Mouse (Mus musculus) embryonic fibroblast, embryonic 13.5 days (primary cell): Measurements from ENCODE around the gene Ephb4. TPM values are rescaled to one million over a fixed set of nuclear protein-coding genes. Genes with fewer than 3 reads are reported as not detected.

Experiments used
- H3K27ac ChIP-seq: 2 replicates; pipeline ENCODE4 v1.5.1; 2012; ENCODE audit warnings: low read length, control low read depth, inconsistent platforms; ENCODE audit not compliant: insufficient read depth
- H3K4me1 ChIP-seq: 2 replicates; pipeline ENCODE4 v1.6.1; 2011; ENCODE audit warnings: low read length; ENCODE audit not compliant: control insufficient read depth, insufficient read depth
- H3K4me3 ChIP-seq: 2 replicates; pipeline ENCODE4 v1.5.1; 2011; ENCODE audit warnings: mild to moderate bottlenecking, control low read depth, low read length; ENCODE audit not compliant: insufficient read depth
- CTCF ChIP-seq: IDR thresholded peaks from 2 replicates; pipeline ENCODE4 v1.5.1; 2011; ENCODE audit warnings: mild to moderate bottlenecking, control low read depth, low read length, moderate library complexity, borderline replicate concordance; ENCODE audit not compliant: insufficient read depth
- POLR2A ChIP-seq: IDR thresholded peaks from 2 replicates; pipeline ENCODE4 v1.6.1; 2011; ENCODE audit warnings: low read depth, mild to moderate bottlenecking, control low read depth, low read length, moderate library complexity
- polyA plus RNA-seq: library from polyadenylated mRNA; stranded (reverse); fragments of >200 nt; gene quantifications from 2 replicates; pipeline ENCODE4 v1.2.4, GENCODE M21; 2011; ENCODE audit warnings: low read depth; ENCODE audit not compliant: missing spikeins, insufficient read length

The Ephb4 gene
- polyA plus RNA-seq, 1 experiment: 43.4 TPM

GRCm38 (mm10) chr5:137313466-137314192 is 36.3 kb upstream of the Ephb4 start:
- peak overlapping the region; percentile 81 for H3K27ac ChIP-seq
- peak overlapping the region; percentile 82 for H3K4me3 ChIP-seq
- TF ChIP-seq POLR2A: peak; percentile 93
- no peak for TF ChIP-seq CTCF
- peaks cover 5% of the 10 kb centered on the region; the same call in 1 of the 2 replicates for H3K4me1 ChIP-seq

GRCm38 (mm10) chr5:137314193-137315083 is 35.5 kb upstream of the Ephb4 start, which contains the start of gene Trip6:
Gene Trip6, minus strand, starts transcription at chr5:137314404.
- peak within 1 kb of the TSS; percentile 82 for H3K4me3 ChIP-seq
- peaks cover 5% of the 10 kb centered on the region; the same call in 1 of the 2 replicates for H3K4me1 ChIP-seq
- TF ChIP-seq CTCF (no peak), POLR2A (peak; percentile 34)
- H3K27ac ChIP-seq: peak within 1 kb of the TSS; percentile 81

GRCm38 (mm10) chr5:137315084-137315903 is 34.6 kb upstream of the Ephb4 start:
- peaks cover 5% of the 10 kb centered on the region; the same call in 1 of the 2 replicates for H3K4me1 ChIP-seq
- no peak overlapping the region for H3K4me3 ChIP-seq
- no peak overlapping the region for H3K27ac ChIP-seq
- TF ChIP-seq POLR2A (no peak), CTCF (no peak)

DNA sequence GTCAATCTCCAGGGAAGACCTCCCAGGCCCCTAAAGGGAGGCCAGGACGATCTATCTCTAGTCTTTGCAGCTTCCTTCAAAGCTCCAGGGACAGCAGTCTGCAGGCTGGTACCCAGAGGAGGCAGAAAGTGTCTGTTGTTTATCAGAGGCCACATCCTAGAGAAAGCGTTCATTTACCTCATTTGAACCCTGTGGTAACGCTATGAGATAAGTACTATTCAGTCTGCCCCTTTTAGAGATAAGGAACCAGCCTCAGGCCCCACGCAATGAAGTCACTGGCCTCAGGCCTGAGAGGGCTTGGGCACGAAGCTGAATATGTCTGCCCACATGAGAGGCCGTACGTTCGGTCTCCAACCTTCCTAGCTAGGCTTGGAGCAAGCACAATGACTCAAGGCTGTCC is 32.5 kb upstream of the Ephb4 start:
- Histone ChIP-seq H3K4me3 (no peak overlapping the region), H3K27ac (no peak overlapping the region), H3K4me1 (peaks cover 5% of the 10 kb centered on the region; the same call in 1 of the 2 replicates)
- TF ChIP-seq POLR2A (no peak), CTCF (no peak)

DNA sequence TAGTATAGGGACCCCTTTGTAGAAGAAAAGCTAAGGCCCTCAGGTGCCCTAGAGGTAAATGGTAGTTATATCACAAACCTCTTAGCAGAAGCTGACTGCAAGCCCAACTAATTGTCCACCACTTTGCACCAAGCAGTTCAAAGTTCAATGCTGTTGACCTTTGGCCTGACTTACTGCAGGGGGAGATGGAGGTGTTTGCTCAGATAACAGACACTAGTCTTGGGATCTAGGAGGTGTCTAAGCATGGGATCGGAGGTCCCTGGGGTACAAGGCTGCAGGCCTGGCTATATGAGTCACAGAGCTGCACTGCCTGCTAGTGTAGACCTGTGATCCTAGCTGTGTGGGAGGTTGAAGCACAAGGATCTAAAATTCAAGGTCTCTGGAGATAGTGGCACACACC is 31.3 kb upstream of the Ephb4 start:
- Histone ChIP-seq H3K4me3 (no peak overlapping the region), H3K4me1 (peaks cover 5% of the 10 kb centered on the region; the same call in 1 of the 2 replicates)
- TF ChIP-seq CTCF: no peak
- no peak for TF ChIP-seq POLR2A

GRCm38 (mm10) chr5:137320996-137321395 is 28.9 kb upstream of the Ephb4 start:
- no peaks in the 10 kb centered on the region for H3K4me1 ChIP-seq
- H3K27ac ChIP-seq: no peak overlapping the region
- TF ChIP-seq POLR2A (no peak), CTCF (no peak)
- H3K4me3 ChIP-seq: no peak overlapping the region

More for the DNA sequence above, 31.3 kb upstream of the Ephb4 start:
- H3K27ac ChIP-seq: no peak overlapping the region

GRCm38 (mm10) chr5:137330910-137331309 is 19.0 kb upstream of the Ephb4 start:
- Histone ChIP-seq H3K4me1 (no peaks in the 10 kb centered on the region), H3K4me3 (no peak overlapping the region), H3K27ac (no peak overlapping the region)
- TF ChIP-seq CTCF (no peak), POLR2A (no peak)

DNA sequence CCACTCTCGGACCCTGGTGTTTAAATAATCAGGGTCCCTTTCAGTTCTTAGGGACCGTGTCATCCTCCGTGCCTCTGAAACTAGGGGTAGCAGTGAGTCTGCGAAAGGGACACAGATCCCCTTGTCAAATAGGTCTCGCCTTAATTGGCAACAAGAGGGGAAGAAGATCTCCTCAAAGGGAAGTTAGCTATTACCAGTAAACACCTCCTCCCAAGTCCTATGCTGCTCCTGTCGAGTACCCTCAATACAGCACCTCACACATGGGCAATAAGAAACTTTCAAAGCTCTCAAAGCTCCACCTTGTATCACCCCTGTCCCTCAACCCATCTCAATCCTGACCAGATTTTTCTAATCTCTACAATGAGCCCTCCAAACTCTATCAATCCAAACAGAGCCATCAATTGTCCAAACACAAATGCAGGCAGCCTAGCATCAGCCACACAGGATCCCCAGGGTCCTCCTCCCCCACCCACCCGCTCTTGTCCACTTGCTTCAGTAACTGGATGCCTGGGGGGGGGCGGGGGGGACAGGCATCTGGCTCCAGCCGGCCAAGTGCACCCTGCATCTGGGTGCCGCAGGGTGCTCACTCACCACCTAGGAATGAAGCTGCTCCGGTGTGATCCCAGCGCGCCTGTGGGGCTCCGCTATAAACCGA is 16.9 kb upstream of the Ephb4 start:
- TF ChIP-seq POLR2A (no peak; the same call in 1 of the 2 replicates), CTCF (no peak)
- Histone ChIP-seq H3K4me3 (peak overlapping the region; percentile 60), H3K27ac (no peak overlapping the region), H3K4me1 (no peaks in the 10 kb centered on the region)

DNA sequence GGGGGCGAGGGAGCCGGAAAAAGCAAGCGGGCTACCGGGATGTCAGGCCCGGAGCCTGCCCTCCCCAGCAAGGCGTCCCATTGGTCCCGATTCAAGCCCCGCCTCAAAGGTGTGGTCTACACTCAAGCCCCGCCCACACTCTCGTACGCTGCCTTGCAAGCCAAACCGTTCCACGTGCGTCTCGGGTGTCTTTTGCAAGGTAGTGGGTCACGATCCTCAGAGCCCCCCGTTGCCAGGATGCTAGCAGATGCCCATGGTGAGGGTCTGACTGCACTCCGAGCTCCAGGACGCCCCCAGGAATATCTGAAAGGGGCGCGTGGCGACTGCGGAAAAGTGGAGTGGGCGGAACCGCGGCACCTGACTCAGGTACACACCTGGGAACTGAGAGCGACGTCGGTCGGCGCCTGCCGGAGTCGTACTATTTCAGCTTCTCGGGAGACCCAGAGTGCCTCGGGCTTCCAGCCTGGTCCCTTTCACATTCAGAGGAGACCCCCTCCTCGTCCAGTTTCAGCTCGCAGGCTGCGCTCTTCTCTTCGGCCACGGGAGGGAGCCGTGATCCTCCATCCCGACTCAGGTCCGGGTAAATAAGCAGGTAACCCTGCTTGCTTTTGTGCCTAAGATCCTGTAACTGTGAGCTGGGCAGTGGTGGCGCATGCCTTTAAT is 16.3 kb upstream of the Ephb4 start, which contains the start of gene Slc12a9:
Gene Slc12a9 (minus strand): TSS at position 86 of the 663 bp plus-strand sequence.
- Histone ChIP-seq H3K4me1 (no peaks in the 10 kb centered on the region), H3K4me3 (peak within 1 kb of the TSS; percentile 60), H3K27ac (no peak within 1 kb of the TSS)
- TF ChIP-seq CTCF: peak; percentile 74; the same call in 1 of the 2 replicates
- peak; percentile 59; the same call in 1 of the 2 replicates for TF ChIP-seq POLR2A
